Mouse (Mus musculus) mouse trophoblast stem cell (cell line): ENCODE measurements around the gene Rab22a.
"Not testable (repeated sequence)": the region's sequence is repeated elsewhere in the genome, so short reads cannot be mapped to it uniquely, and the experiment has no call there.

Source experiments
- in situ Hi-C, 2 experiments: fragments of 300-500 bp; cut with MseI, MboI; formaldehyde crosslinking; loops; 2 replicates in 1 of 2; 3 replicates in 1 of 2; pipeline ENCODE4 v1.15.1; 2025

Rab22a gene

GRCm38 (mm10) chr2:173719115-173719514 is 59.6 kb downstream of the Rab22a start, which contains the start of gene 1700010B08Rik:
1700010B08Rik (plus strand) TSS chr2:173719415.
- in situ Hi-C loops: not testable (repeated sequence)

GRCm38 (mm10) chr2:173722251-173722857 is 62.8 kb downstream of the Rab22a start:
- in situ Hi-C loops: no loop called here

- in situ Hi-C loops: no loop called here
These were observed 64.8 kb downstream of the Rab22a start for GRCm38 (mm10) chr2:173724382-173724781.

GRCm38 (mm10) chr2:173724940-173725807 is 65.6 kb downstream of the Rab22a start:
- in situ Hi-C loops: no loop called here

- in situ Hi-C loops: no loop called here
These were observed 66.3 kb downstream of the Rab22a start for GRCm38 (mm10) chr2:173725819-173726218.

GRCm38 (mm10) chr2:173730444-173730966 is 70.9 kb downstream of the Rab22a start:
- in situ Hi-C loops: no loop called here

- in situ Hi-C loops: no loop called here
These were observed 74.9 kb downstream of the Rab22a start for GRCm38 (mm10) chr2:173734426-173734825.

- in situ Hi-C loops: no loop called here
These were observed 77.8 kb downstream of the Rab22a start, which contains the start of gene Vapb for GRCm38 (mm10) chr2:173737222-173737989. Vapb (plus strand) TSS chr2:173737511.

- in situ Hi-C loops: no loop called here
These were observed 78.7 kb downstream of the Rab22a start for GRCm38 (mm10) chr2:173738232-173738631.

GRCm38 (mm10) chr2:173739107-173739506 is 79.5 kb downstream of the Rab22a start:
- in situ Hi-C loops: no loop called here

GRCm38 (mm10) chr2:173742090-173742489 is 82.5 kb downstream of the Rab22a start:
- in situ Hi-C loops: no loop called here

GRCm38 (mm10) chr2:173742744-173743143 is 83.2 kb downstream of the Rab22a start:
- in situ Hi-C loops: no loop called here

- in situ Hi-C loops: no loop called here
These were observed 84.7 kb downstream of the Rab22a start for GRCm38 (mm10) chr2:173744070-173744815.

GRCm38 (mm10) chr2:173748961-173749659 is 89.5 kb downstream of the Rab22a start:
- in situ Hi-C loops: no loop called here

- in situ Hi-C loops: no loop called here
These were observed 96.0 kb downstream of the Rab22a start for GRCm38 (mm10) chr2:173755433-173756144.
